Mouse (Mus musculus) neural tube, embryonic 10.5 days (tissue): ENCODE measurements around the gene Tbc1d30.
A peak's percentile ranks its signal among the peaks of the same experiment; 100 is the strongest.
"Not testable (repeated sequence)": the region's sequence is repeated elsewhere in the genome, so short reads cannot be mapped to it uniquely, and the experiment has no call there.

Experiments
- DNase-seq: peaks from one replicate; pipeline ENCODE4 v3.0.0-alpha.2; 2017; ENCODE audit warnings: low spot score; ENCODE audit errors: extremely low spot score

The Tbc1d30 gene

DNA sequence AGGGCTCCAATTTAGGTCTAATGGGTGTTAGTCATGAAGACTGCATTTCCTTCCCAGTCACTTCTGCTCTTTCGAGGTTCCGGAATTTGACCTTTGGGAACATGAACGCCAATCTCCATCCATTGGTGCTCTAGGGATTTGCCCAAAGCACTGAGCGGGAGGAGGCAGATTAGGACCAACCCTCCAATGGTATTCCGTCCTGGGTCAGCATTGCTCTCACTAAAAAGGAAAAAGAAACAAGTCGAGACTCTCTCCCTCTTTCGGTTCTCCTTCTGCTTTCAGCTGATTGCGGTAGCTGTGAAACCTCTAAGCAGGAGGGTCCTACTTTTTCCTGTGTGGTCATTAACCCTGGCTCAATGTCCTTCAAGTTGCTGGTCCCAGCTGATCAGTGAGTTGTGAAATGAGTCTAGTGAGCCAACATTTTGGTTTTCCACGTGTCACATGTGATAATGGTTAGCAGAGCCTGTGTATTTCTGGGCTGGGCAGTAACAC, 14.7 kb upstream of the Tbc1d30 start:
- DNase-seq = no peak

DNA sequence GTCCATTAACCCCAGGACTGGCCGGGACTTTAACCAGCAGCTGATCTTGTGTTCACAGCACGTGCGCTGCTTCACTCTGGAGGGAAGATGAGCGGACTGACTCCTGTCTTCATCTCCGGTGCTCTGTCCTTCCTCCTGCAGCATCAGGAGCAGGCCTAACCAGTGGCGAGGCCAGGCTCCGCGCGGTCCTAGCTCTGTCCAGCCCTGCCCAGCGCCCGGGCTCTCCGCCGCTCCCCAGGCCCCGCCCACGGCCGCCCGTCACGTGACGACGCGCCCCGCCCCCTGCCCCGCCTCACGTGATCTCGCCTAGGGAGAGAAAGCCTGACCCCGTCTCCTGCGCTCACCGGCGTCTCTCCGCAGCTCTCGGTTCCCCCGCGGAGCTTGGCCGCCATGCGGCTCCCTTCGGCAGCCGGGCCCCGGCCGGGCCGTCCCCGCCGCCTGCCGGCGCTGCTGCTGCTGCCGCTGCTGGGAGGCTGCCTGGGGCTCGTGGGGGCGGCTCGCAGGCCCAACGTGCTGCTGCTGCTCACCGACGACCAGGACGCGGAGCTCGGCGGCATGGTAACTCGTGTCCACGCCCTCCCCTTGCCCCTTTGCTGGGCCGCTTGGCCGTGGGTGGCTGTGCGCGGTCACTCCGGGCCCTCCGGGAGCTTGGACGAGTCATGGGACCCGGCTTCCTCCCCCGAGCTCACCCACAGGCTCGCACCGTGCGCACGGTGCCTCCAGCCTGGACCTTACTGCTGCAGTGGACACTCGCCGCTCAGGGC, 13.9 kb upstream of the Tbc1d30 start, which contains the start of gene Gns:
Gns (plus strand) TSS at position 290 of the 764 bp plus-strand sequence.
- peak; percentile 100 for DNase-seq

DNA sequence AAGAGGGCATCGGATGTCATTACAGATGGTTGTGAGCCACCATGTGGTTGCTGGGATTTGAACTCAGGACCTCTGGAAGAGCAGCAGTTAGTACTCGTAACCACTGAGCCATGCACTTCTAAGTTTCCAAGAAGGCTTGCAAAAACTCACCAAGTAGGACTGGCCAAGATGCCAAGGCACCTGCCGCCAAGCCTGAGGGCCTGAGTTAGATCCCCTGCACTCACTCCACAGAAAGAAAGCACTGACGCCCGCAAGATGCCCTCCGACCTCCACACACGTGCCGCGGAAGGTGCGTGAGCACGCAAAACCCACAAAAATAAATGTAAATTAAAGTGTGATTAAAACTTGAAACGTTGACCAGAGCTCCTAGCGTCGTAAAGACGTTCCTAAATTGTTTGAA, 13.2 kb upstream of the Tbc1d30 start:
- no peak for DNase-seq

DNA sequence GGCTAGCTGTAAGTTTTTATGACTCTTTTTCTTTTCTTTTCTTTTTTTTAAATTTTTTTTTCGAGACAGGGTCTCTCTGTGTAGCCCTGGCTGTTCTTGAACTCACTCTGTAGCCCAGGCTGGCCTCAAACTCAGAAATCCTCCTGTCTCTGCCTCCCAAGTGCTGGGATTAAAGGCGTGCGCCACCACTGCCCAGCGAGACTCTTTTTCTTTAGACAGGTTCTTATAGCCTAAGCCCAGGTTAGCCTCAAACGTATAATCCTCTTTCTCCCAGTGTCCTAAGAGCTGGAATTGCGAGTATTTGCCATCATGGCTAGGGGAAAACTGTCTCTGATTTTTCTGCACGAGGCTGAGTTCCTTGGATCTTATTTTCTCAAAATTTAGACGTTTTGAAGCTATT, 12.1 kb upstream of the Tbc1d30 start:
- no peak for DNase-seq

DNA sequence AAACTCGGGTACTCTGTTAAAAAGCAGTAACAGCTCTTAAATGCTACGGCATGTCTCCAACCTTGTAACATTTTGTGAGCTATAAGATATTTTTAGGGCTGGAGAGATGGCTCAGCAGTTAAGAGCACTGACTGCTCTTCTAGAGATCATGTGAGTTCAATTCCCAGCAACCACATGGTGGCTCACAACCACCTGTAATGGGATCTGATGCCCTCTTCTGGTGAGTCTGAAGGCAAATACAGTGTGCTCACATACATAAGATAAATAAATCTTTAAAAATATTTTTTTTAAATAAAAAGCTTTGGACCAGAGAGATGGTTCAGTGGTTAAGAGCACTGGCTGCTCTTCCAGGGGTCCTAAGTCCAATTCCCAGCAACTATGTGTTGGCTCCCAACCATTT, 9.3 kb upstream of the Tbc1d30 start:
- DNase-seq = no peak

DNA sequence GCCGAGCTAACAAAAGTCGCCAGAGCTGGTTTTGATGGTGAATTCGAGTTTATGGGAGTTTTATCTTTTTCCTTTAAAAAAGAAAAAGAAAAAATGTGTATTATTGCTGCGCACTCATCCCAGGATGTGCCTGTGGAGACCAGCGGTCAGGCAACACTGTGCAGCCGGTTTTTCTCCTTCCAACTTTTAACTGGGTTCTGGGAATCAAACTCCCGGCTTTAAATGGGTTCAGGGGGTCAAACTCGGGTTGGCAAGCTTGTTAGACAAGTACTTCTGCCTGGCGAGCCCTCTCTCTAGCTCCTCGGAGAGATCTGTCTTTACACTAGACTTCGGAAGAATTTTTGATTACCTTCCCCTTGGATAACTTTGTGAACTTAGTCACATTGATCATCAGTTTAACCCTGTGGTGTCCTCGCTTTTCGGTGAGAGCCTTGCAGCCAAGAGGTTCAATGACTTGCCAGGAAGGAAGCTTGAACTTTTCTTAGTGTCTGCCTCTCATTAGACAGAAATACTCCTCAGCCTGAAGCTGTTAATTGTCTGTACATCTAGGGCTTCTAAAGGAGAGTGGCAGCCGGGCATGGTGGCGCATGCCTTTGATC, 713 bp upstream of the Tbc1d30 start:
- no peak for DNase-seq

DNA sequence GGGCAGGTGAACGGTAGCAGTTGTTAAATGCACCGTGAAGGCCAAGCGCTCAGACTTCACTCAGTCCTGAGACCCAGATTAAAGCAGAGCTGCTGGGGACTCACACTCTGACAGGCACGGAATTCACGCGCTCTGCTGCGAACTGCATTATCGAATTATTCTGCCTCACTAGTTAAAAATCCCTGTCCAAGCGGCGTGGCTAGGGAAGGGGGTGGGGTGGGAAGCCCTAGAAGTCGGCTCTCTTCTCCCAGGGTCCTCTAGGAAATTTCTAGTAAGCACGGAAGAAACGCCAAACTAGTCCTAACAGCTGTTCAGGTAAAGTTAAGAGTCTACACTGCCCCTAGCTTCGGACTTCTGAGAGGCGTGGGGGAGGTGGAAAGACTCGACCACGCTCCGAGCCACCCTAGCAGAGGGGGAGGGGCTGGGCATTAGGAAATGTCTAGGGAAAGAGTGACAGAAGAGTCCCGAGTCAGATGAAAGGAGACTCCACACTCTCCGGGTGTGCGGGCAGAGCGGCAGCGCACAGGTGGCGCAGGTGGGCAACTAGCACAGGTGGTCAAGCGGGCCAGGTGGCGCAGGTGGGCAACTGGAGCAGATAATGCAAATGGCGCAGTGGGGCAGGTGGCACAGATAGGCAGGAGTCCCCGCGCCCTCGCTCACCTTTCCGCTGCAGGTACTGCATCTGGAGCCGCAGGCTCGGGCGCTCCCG, 567 bp downstream of the Tbc1d30 start:
- DNase-seq = peak; percentile 49

DNA sequence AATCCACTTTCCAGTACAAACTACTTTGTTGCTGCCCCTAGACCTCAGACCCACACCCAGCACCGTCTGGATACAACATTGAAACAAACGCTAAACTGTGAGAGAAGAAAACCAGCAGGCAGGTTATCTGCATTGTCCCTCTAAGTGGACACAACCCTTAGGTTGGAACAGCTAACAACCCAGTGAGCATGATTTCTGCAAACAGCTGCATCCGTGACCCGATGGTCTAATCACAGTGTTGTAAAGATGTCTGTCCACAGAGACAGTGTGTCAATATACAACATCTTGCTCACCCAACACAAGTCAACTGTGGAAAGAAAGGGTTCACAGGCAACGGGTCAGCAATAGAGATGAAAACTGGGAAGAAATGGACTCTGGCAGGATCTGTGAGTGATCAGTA, 1.8 kb downstream of the Tbc1d30 start:
- DNase-seq = no peak

DNA sequence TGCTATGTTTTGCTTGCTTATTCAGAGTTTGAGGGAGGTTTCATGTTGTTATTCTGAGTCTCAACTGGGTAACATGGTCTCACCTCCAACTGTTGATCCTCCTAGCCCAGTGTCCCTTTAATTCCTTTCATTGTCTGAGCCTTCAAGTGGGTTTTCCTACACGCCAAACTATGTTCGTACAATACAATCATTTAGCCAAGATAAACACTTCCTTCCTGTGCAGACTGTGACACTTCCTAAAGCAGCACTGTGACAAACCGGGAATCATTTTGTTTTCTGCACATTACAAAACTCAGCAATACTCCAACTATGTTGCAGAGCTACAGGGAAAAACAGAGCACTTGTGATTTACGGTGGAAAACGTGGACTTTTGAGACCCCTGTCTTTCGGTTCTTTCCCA, 7.2 kb downstream of the Tbc1d30 start:
- DNase-seq = no peak

DNA sequence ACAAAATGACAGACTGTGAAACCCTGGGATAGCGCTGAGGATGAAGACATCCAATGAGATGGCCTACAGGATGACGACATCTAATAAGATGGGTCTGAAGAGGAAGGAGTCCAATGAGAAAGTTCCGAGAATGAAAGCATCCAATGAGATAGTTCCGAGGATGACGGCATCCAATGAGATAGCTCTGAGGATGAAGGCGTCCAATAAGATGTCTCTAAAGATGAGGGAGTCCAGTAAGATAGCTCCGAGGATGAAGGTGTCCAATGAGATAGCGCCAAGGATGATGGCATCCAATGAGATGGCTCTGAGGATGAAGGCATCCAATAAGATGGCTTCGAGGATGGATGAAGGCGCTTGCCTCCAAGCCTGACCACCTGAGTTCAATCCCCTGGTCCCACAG, 8.8 kb downstream of the Tbc1d30 start:
- DNase-seq = no peak

DNA sequence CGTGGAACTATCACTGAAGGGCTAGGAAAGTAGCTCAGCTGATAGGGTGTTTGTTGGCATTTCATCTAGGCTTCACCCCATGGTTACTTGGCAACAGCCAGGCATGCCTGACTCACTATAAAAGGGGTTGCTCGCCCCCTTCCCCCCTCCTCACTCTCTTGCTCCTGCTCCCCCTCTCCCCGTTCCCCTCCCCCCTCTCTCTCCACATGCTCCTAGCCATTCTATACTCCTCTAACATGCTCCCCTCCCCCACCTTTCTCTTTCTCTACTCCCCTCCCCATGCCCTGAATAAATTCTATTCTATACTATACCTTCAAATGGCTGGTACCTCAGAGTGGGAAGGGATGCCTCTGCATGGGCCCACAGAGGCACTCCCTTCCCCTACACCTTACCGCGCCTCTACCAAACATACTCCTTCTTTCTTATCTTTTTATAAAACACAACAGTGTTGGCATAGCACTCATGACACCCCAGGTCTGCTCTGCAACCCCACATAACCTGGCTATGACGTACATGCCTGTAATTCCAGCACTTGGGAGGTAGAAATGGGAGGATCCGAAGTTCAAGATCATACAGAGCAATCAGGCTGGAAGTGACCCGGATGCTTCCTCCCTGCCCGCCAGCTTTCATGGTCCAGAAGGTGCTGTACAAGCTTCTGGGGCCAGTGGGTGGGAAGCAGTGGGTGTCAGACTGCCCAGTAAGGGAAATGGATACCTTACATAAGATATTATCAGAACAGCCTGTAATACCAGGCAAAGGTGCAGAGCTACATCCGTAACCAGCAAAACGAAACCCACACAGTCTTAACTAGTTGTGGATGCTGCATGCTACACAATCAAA, 10.1 kb downstream of the Tbc1d30 start:
- DNase-seq = no peak

DNA sequence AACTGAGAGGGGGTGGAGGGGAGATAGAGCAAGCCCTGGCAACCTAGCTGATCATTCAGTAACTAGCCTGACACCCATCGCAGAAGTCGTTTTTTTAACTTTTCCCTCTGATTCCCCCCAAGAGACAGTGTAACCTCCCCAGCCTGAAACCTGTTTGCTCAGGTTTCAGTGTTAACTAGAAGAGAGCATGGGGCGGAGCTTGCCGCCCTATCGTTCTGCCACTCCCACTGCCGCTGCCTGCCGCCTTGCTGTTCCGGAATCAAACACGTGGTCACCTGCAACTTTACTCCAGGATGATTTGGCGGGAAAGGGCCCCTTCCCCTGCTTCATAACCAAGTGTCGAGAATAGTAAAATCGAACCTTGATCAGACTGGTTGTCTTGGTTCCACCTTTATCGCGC, 14.5 kb downstream of the Tbc1d30 start:
- not testable (repeated sequence) for DNase-seq

DNA sequence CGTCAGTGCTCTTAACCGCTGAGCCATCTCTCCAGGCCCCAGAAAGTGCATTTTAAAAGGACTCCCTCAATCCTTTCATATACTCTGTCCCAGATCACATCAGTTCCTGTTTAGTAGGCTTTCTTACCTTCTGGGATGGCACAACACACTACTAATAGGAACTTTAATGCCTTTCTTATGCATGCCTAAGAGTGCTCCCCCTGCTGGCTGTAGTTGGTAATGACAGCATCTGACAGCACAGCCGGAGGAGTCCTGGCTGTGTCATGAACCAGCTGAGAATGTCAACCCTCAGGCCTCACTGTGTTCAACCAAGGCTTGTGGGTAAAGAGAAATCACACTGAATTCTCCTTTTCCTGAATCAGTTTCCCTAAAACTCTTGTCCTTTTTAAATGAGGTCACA, 16.5 kb downstream of the Tbc1d30 start:
- DNase-seq = peak; percentile 57

DNA sequence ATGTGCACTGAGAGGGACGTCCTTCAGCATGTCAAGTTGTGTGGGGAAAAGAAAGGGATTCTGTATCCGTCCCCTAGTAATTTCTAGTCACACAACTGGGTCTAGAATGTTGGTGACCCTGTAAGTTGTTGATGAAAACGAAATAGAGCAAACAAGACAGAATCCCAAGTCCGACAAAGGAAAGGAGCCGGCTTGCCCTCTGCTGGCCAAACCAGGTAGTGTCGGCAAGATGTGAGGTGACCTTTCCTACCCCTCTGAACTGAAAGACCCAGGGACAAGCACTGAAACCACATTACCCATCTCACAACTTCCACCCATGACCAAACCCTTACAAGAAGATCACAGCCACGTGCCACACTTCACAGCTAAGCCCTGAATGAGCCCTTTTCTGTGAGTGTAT, 20.1 kb downstream of the Tbc1d30 start:
- peak; percentile 80 for DNase-seq

DNA sequence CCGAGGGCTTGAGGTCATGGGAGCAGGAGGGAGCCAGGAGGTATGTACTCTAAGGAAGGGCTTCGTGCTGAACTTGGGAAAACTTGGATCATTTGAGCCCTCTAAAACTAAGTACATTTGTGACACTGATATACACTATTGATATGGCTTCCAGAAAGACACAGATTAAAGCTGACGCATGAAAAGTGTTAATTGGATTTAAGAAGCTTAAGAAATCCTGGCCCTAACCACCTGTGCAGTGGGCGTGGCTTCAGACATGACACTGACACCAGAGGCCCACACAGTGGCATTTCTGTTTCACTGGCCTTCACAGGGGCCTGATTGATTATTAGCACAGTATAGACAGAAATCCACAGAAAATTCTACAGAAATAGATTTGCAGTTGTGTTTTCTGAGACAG, 21.5 kb downstream of the Tbc1d30 start:
- DNase-seq = no peak

DNA sequence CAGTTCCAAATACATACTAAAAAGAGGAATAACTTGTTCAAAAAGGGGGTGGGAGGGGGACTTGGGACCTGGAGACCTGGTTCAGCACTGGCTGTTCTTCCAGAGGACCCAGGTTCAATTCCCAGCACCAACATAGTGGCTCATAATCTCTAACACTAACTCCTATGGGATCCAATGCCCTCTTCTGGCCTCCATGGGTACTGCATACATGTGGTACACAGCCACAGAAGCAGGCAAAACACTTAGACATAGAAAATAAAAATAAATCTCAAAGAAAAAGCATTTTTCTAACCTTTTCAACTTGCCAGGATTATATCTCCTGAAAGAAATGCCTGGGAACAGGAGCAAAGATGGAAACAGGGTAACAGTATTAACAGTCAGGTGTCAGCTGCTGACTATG, 24.9 kb downstream of the Tbc1d30 start:
- no peak for DNase-seq

DNA sequence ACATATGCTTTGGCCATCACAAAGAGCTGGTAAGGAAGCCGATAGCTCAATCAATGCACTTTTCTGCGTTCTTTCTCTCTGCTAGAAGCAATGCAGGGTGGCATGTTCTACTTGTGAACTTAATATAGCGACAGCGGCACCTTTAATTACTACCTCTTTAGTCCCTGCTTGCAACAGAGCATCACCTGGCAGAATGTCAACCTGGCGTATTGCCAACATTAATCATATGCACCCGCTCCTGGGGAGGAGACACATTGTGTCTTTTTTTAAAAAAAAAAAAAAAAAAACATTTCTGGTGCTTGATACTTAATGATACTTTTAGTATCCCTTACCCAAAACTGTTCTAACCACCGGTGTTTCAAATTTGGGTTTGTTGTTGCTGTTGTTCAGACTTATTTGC, 27.6 kb downstream of the Tbc1d30 start:
- DNase-seq = no peak

DNA sequence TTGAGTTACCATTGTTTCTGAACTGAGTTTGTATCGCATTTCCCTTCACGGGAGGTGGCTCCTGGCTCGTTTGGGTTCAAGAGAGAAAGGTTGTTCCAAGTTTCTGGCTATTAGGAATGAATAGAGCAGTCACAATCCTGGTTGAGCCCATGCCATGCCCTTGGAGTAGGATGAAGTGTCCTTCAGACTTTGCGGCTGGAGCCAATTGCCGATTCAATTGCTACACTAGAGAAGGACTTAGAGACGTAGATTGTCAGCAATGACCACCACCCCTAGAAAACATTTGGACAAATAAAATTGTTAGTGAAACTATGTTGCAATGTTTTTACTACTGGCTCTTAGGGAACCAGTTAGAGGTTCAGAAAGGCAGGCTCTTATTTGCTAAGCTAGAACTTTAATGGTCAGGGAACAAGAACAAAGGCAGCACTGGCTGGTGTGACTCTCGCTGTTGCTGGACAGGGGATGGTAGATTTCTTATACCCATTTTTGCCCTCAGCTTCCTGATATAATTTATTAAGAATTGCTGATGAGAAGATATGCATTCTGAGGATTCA, 32.6 kb downstream of the Tbc1d30 start:
- DNase-seq = no peak

DNA sequence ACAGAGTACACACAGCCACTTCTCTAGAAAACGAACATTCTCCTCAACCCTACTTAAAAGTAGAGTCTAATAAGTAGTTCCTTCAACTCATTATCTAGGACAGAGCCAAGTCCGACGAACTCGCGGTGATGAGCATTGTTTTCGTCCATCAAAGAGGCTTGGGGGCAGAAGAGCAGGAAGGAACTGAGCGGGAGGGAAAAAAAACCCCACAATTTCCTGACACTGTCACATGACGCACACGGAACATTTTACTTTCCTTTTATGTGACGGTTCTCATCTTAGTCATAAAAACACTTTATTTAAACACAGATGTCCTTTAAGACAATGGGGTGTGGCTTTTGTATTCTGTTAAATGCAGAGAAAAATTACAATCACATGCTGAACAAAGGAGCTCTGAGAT, 34.7 kb downstream of the Tbc1d30 start:
- DNase-seq = no peak

DNA sequence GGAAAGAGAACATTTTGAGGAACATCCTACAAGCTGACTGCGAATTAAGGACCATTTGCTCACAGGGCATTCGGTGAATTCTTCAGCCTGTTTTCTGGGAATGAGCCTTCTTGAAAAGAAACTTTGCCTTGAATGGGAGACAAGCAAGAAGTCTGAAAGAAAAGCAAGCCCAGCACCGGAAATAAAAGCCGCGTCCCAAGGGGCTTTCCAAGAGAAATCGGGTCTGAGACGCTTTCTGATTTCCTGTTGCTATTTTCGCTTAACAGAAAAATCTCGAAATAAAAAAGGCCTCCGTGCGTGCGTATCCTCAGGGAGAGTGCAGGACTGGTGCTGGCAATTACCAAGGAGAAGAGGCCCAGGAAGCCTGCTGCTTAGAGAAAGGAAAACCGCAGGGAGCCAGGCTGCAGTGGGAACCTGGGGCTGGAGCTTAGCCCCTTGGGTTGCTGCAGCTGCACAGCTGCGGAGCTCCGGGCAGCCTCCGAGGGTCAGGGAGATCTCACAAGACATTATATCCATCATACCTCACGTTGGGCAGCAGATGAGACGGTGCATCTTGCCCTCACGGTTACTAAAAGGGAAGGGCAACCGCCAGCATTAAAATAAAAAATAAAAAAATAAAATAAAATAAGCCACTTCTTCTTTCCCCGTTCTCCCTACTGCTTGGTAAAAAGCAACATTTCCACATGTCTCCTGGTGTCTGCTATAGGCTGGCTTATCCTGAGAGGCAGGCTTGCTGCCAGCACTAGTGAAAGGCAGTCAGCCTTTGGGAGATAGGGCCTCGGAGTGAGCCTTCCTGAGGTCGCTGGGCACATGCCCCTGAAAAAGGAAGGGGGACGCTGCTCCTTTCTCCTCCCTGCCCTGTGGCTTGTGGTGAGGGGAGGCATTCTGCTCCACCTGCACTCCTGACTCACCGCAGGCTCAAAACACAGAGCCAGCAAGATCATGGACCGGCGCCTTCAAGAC, 35.5 kb downstream of the Tbc1d30 start:
- no peak for DNase-seq
